Mouse (Mus musculus) liver (tissue): Measurements from ENCODE around the gene Fyco1.

Experiments used
- DNase-seq: peaks from one replicate; pipeline ENCODE4 v3.0.0-alpha.2; 2020; ENCODE audit warnings: mixed read lengths

The Fyco1 gene

GRCm38 (mm10) chr9:123851713-123852448 lies at the start of gene Fyco1:
Fyco1 (minus strand) TSS chr9:123851899.
- DNase-seq, result peak; percentile 93

- DNase-seq, result no peak
Observed at GRCm38 (mm10) chr9:123872049-123872448, 20.4 kb upstream of the Fyco1 start.

GRCm38 (mm10) chr9:123869167-123869784 lies 17.6 kb upstream of the Fyco1 start:
- no peak for DNase-seq

GRCm38 (mm10) chr9:123863641-123864040 lies 11.9 kb upstream of the Fyco1 start:
- DNase-seq, result no peak

DNA sequence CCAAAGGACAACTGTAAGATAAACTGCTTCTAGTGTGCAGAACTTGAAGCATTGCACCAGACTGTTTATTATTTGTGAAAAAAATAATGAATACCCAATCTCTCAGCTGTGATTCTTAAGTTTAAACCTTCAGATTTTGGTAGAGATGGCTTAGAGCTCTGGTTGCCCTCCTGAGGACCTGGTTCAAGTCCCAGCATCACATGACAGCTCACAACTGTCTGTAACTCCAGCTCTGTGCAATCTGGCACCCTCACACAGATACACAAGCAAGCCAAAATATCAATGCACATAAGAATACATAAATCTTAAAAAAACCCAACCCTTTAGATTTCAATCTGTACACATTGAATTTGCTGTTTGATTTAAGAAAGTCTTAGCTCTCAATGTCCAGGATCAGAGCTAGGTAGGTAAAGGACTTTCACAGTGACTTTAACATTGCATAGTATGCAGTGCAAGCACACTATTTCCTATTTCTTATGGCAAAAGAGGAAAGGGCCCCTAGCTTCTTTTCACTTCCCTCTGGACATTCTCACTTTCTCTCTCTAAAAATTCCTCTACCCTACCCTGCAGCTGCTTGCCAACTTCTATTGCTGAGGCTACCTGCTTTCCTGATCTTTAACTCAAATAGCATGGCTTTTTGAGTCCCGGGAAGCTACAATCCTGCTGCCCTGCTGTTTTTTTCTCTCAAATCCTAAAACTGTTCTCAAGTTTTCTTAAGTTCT lies 11.4 kb upstream of the Fyco1 start:
- no peak for DNase-seq

GRCm38 (mm10) chr9:123861929-123862328 lies 10.2 kb upstream of the Fyco1 start, which contains the start of gene Xcr1:
Xcr1 (minus strand) TSS chr9:123862029.
- no peak for DNase-seq

DNA sequence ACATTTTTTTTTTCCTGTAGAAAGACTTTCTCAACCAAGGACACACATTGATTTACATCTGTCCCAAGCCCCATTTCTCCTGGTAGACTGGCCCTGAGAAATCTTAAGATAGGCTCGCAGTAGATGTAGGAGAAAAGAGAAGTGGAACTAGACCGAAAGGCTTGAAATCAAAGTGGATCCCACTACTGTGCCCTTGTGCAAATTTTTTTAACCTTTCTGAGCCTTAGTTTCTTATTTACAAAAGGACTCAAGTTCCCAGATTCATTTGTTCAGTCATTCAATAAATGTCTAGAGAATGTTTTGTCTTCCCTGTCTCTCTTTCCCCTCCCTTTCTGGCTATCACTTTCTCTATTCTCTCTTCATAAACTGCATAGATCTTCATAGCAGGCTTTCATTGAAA lies 5.1 kb upstream of the Fyco1 start:
- DNase-seq, result no peak

GRCm38 (mm10) chr9:123852449-123853390 lies 1.0 kb upstream of the Fyco1 start:
- no peak for DNase-seq

- peak; percentile 75 for DNase-seq
Observed at GRCm38 (mm10) chr9:123851062-123851712, 512 bp downstream of the Fyco1 start.

GRCm38 (mm10) chr9:123850705-123851061 lies 1.0 kb downstream of the Fyco1 start:
- peak; percentile 48 for DNase-seq

DNA sequence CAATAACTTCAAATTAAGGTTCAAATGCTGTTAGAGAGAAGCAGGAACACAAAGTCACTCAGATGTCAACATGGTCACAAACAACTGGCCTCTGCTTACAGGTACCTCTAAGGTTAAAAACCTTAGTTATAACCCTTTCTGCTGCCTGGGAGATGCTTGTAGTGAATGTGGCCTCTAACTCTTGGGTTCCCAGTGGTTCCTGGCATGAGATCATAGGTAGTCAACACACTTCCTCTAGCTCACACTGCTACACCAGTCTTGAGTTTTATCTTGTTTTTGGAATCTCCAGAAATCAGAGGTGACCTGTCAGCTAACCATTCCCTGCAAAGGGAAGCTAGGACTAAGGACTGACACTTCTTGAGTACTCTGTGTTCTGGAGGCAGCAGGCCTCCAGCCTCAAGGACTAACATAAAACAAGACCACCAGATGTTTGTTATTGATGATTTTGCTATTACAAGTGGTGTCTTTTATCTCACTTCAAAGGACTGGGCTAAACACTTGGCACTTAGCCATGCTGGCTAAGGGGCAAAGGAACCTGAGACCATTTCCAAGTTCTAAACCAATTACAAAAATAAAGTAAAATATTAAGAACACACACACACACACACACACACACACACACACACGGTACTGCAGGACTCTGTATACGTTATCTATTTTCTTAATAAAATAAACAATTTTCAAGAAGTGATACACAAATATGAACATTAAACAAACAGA lies 1.6 kb downstream of the Fyco1 start:
- DNase-seq, result no peak

GRCm38 (mm10) chr9:123846490-123846889 lies 5.2 kb downstream of the Fyco1 start:
- no peak for DNase-seq

- DNase-seq, result peak; percentile 39
Observed at GRCm38 (mm10) chr9:123845120-123845519, 6.6 kb downstream of the Fyco1 start.

DNA sequence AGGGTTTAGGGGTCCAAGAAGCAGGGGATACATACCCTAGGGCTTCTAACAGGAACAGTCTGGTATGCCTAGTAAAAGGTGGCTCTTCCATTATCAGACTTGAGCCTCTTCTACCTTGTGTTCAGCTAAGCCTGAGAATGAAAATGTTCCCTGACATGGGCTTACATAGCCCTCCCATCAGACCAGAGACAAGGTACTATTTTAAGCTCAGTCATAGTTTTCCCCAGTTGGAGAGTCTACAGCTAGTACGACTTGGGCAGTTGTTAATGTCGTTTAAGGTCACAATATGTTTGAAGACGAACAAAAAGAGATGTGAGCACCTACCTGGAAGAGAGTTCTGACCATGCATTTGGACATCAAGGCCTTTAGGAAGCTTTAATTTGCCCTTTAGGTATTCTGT lies 7.2 kb downstream of the Fyco1 start:
- DNase-seq, result no peak

DNA sequence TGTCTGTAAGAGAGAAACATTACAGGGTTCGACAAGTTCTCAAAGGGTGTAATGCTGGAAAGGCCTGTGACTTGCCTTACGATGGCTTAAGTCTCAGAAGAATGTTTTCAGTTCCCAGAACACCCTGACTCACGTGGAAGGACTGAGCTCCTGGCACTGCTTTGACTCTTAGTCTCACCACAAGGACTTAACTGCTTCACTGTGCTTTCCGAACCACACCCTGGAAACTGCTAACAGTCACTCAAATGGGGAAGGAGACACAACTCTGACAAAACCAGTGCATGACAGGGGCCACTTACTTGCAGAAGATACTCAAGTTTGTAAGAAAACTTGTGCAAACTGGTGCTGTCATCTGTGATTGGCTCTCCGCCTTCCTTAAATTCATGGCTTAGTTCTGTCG lies 11.5 kb downstream of the Fyco1 start:
- DNase-seq, result no peak

DNA sequence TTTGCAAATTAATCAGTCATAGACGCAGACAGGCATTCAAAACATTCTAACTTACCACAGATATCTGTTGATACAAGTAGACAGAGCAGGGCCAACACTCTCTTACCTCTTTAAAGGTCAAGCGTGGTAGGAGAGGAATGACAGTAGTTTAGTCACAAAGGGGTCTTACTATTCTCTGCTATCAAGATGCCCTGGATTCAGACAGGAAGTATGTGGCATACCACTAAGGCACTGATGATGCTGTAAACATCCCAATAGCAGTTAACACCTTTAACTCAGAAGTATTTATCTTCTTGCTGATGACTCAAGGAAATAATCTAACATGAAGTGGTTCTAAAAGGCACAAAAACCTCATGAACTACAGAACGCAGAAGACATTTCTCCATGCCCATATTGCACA lies 15.8 kb downstream of the Fyco1 start:
- no peak for DNase-seq

- DNase-seq, result no peak
Observed at GRCm38 (mm10) chr9:123828916-123829315, 22.8 kb downstream of the Fyco1 start.

DNA sequence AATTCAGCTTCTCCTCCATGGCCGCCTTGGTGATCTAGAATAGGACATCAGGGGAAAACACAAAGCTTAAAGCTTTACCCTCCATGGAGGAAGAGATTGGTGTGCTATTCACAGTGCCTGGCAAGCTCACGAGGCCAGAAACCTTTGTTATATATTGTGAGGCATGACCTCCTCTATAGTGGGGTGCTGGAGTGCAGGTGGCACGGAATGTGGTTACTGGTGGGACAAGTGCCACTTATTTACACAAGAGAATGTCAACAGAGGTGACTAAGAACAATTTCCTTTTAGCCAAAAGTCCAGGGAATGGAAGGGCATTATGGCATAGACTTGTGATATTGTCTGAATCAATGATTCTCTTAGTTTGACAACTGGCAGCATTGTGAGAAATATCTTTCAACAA lies 25.1 kb downstream of the Fyco1 start:
- DNase-seq, result no peak

GRCm38 (mm10) chr9:123818601-123819000 lies 33.1 kb downstream of the Fyco1 start:
- no peak for DNase-seq

GRCm38 (mm10) chr9:123815996-123816395 lies 35.7 kb downstream of the Fyco1 start:
- DNase-seq, result no peak

DNA sequence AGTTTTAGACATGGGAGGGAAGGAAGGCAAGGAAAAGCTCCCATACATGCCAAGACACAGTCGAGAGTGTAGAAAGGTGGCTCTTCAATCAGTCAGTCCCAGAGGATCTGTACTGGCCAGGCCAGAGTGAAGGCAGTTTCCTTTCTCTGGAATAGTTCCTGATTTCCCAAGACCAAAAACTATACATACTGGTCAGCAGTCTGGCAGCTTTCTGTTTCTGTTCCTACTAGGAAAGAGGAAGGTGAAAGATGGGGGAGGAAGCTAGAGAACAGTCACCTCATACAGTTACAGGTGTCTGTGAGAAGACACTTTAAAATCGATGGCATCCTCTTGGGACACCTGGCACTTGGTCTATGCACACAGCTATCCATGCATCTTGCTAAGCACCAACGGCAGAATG lies 36.3 kb downstream of the Fyco1 start:
- no peak for DNase-seq

GRCm38 (mm10) chr9:123814821-123815220 lies 36.9 kb downstream of the Fyco1 start:
- DNase-seq, result no peak
